Mouse (Mus musculus) thymus, adult 2 months (tissue): ENCODE results near the gene Slc12a9. TPM values are rescaled to one million over a fixed set of nuclear protein-coding genes. Genes with fewer than 3 reads are reported as not detected.

Source experiments
- DNase-seq: peaks from one replicate; pipeline ENCODE4 v3.0.0; 2021
- H3K27ac ChIP-seq: fragments of 200-500 bp; 2 replicates; pipeline ENCODE4 v1.5.1; 2012; ENCODE audit warnings: low read length, control low read depth; ENCODE audit not compliant: control insufficient read depth, insufficient read depth
- H3K27me3 ChIP-seq: fragments of 200-500 bp; 2 replicates; pipeline ENCODE4 v1.6.1; 2012; ENCODE audit warnings: mild to moderate bottlenecking, low read length, moderate library complexity, mixed read lengths; ENCODE audit not compliant: control insufficient read depth, insufficient read depth
- H3K36me3 ChIP-seq: fragments of 200-500 bp; 2 replicates; pipeline ENCODE4 v1.6.1; 2012; ENCODE audit warnings: mild to moderate bottlenecking, low read length, moderate library complexity; ENCODE audit not compliant: control insufficient read depth, insufficient read depth
- H3K4me1 ChIP-seq: fragments of 200-500 bp; replicated peaks from 2 replicates; pipeline ENCODE4 v1.6.1; 2012; ENCODE audit warnings: low read length; ENCODE audit not compliant: control insufficient read depth, insufficient read depth
- H3K4me3 ChIP-seq: fragments of 200-500 bp; 2 replicates; pipeline ENCODE4 v1.5.1; 2012; ENCODE audit warnings: mild to moderate bottlenecking, low read length, control low read depth, moderate library complexity; ENCODE audit not compliant: control insufficient read depth, insufficient read depth
- CTCF ChIP-seq: fragments of 200-500 bp; IDR thresholded peaks from 2 replicates; pipeline ENCODE4 v1.5.1; 2012; ENCODE audit warnings: mild to moderate bottlenecking, control low read depth, low read length, moderate library complexity, borderline replicate concordance; ENCODE audit not compliant: control insufficient read depth, poor library complexity, insufficient read depth; ENCODE audit errors: extremely low read depth
- POLR2A ChIP-seq: fragments of 200-500 bp; IDR thresholded peaks from 2 replicates; pipeline ENCODE4 v1.6.1; 2012; ENCODE audit warnings: mild to moderate bottlenecking, low read length, control low read depth, moderate library complexity; ENCODE audit not compliant: control insufficient read depth, poor library complexity, insufficient read depth; ENCODE audit errors: extremely low read depth
- WGBS: fragments of 180-500 bp; shearing (Covaris S2); methylation state at CpG from one replicate; pipeline ENCODE4 v1.1.7; 2018; 5-methylcytosine and 5-hydroxymethylcytosine counted together
- polyA plus RNA-seq: library from polyadenylated mRNA; depleted of rRNA; stranded (reverse); fragments of >200 nt; gene quantifications from 2 replicates; pipeline ENCODE4 v1.2.3, GENCODE M21; 2012

The Slc12a9 gene
- polyA plus RNA-seq, 1 experiment: 39.2 TPM

GRCm38 (mm10) chr5:137348482-137349383, 15.3 kb upstream of the Slc12a9 start:
- no peak overlapping the region for H3K4me3 ChIP-seq
- DNase-seq: no peak
- H3K36me3 ChIP-seq: no peaks in the 10 kb centered on the region

GRCm38 (mm10) chr5:137347856-137348255, 14.5 kb upstream of the Slc12a9 start:
- Histone ChIP-seq H3K27me3 (peaks cover 7% of the 10 kb centered on the region), H3K4me1 (0 out of 2 replicates have a peak, but pooled peaks cover 4% of the 10 kb centered on the region), H3K36me3 (no peaks in the 10 kb centered on the region), H3K4me3 (no peak overlapping the region), H3K27ac (no peak overlapping the region)
- TF ChIP-seq POLR2A (no peak), CTCF (no peak)
- WGBS: 86% methylated on average over 7 of the region's 7 CpGs
- DNase-seq: no peak

More at GRCm38 (mm10) chr5:137348482-137349383, 15.3 kb upstream of the Slc12a9 start:
- H3K27me3 ChIP-seq: peaks cover 7% of the 10 kb centered on the region
- 12% methylated on average over 33 of the region's 33 CpGs for WGBS
- TF ChIP-seq POLR2A (no peak), CTCF (no peak)
- no peak overlapping the region for H3K27ac ChIP-seq
- 0 out of 2 replicates have a peak, but pooled peaks cover 4% of the 10 kb centered on the region for H3K4me1 ChIP-seq

GRCm38 (mm10) chr5:137346983-137347382, 13.6 kb upstream of the Slc12a9 start:
- H3K4me3 ChIP-seq: no peak overlapping the region
- H3K27ac ChIP-seq: no peak overlapping the region
- H3K36me3 ChIP-seq: no peaks in the 10 kb centered on the region
- H3K27me3 ChIP-seq: peaks cover 7% of the 10 kb centered on the region
- DNase-seq: no peak
- H3K4me1 ChIP-seq: 0 out of 2 replicates have a peak, but pooled peaks cover 4% of the 10 kb centered on the region
- WGBS: 92% methylated on average over 4 of the region's 4 CpGs
- no peak for TF ChIP-seq POLR2A
- no peak for TF ChIP-seq CTCF

GRCm38 (mm10) chr5:137346388-137346787, 13.0 kb upstream of the Slc12a9 start:
- Histone ChIP-seq H3K27ac (no peak overlapping the region), H3K27me3 (peaks cover 7% of the 10 kb centered on the region), H3K4me1 (0 out of 2 replicates have a peak, but pooled peaks cover 4% of the 10 kb centered on the region), H3K4me3 (no peak overlapping the region), H3K36me3 (no peaks in the 10 kb centered on the region)
- TF ChIP-seq CTCF (no peak), POLR2A (no peak)
- 94% methylated on average over 1 of the region's 1 CpGs for WGBS
- no peak for DNase-seq

GRCm38 (mm10) chr5:137345821-137346220, 12.4 kb upstream of the Slc12a9 start:
- Histone ChIP-seq H3K4me3 (no peak overlapping the region), H3K27ac (no peak overlapping the region), H3K4me1 (0 out of 2 replicates have a peak, but pooled peaks cover 4% of the 10 kb centered on the region), H3K27me3 (peaks cover 7% of the 10 kb centered on the region), H3K36me3 (no peaks in the 10 kb centered on the region)
- WGBS: under 1% methylated on average over 9 of the region's 9 CpGs
- TF ChIP-seq POLR2A (no peak), CTCF (no peak)
- DNase-seq: no peak

- no peak for TF ChIP-seq POLR2A
- TF ChIP-seq CTCF: no peak
- Histone ChIP-seq H3K36me3 (no peaks in the 10 kb centered on the region), H3K4me1 (peaks cover 9% of the 10 kb centered on the region), H3K27ac (no peak overlapping the region), H3K27me3 (peaks cover 3% of the 10 kb centered on the region), H3K4me3 (no peak overlapping the region)
- DNase-seq: no peak
Observed at GRCm38 (mm10) chr5:137343869-137344268, 10.5 kb upstream of the Slc12a9 start.

GRCm38 (mm10) chr5:137343412-137343811, 10.0 kb upstream of the Slc12a9 start:
- DNase-seq: no peak
- no peak overlapping the region for H3K4me3 ChIP-seq
- no peaks in the 10 kb centered on the region; the same call in 1 of the 2 replicates for H3K27me3 ChIP-seq
- 95% methylated on average over 5 of the region's 5 CpGs for WGBS
- no peak overlapping the region for H3K27ac ChIP-seq
- no peak for TF ChIP-seq POLR2A
- TF ChIP-seq CTCF: no peak
- H3K36me3 ChIP-seq: no peaks in the 10 kb centered on the region
- peaks cover 14% of the 10 kb centered on the region for H3K4me1 ChIP-seq
